In the genomic region with DNA sequence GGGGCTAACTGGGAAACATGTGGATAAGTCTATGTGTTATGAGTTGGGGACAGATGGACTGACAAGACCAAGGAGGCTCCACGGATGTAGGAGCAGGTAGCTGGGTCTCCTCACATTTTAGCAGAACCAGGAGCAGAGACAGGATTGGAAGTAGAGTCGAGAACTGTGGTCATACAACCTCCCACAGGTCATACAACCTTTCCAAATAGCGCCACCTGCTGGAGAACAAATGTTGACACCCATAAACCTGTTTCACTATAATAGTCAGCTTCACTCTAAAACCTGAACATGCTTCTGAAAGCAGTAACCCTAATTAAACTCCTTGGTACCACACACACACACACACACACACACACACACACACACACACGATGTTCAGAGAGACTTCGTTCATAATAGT, we compare ENCODE assay signal across 12 mouse cellular contexts. TPM values are rescaled to one million over a fixed set of nuclear protein-coding genes. Genes with fewer than 3 reads are reported as not detected.
DNase-seq lines count a peak whose midpoint lies in the region; ATAC-seq and TF ChIP-seq lines count a peak whose summit lies in the region.
"Had no signal": no experiment of that assay in that cellular context is flagged by ENCODE, and none has a peak within 500 bp of the region (broad histone marks: within the 10 kb centered on the region; RNA-seq: fewer than 3 reads in every experiment).

No protein-coding gene starts in this region.

- no peak for ATAC-seq in liver, embryonic 11.5 days (replicated peaks; ENCODE audit: low FRiP score)
- ATAC-seq in liver, postnatal 0 days, result no peak
- no peak for ATAC-seq in activated CD4-positive, CD25-positive, alpha-beta regulatory T cell, adult 4 months
- ATAC-seq: forebrain, embryonic 13.5 days; midbrain, embryonic 13.5 days had no signal

- H3K4me1 ChIP-seq in liver, embryonic 11.5 days (replicated peaks; ENCODE audit: control insufficient read depth, insufficient read depth, low read length), result no peaks in the 10 kb centered on the region
- H3K4me1 ChIP-seq in CH12.LX (ENCODE audit: control insufficient read depth in 1 of 2, insufficient read depth in 2 of 2) (peaks cover 0 to 4% of the 10 kb centered on the region in 2 experiments; a peak in 1 of 4 replicates), MEL (ENCODE audit: control insufficient read depth in 1 of 2, insufficient read depth in 2 of 2, low read length in 2 of 2) (no peaks in the 10 kb centered on the region)
- H3K4me1 ChIP-seq in liver, postnatal 0 days (ENCODE audit: insufficient read depth), result no peaks in the 10 kb centered on the region
- H3K4me1 ChIP-seq: forebrain, embryonic 13.5 days; limb, embryonic 13.5 days; midbrain, embryonic 13.5 days had no signal

- H3K4me3 ChIP-seq in liver, embryonic 11.5 days (ENCODE audit: low read depth, low read length), result no peak overlapping the region
- H3K4me3 ChIP-seq in CH12.LX (replicated peaks in 1 of 3; ENCODE audit: low read depth in 2 of 3, low read length in 2 of 3, poor library complexity in 1 of 3) (no peak overlapping the region), MEL (ENCODE audit: control insufficient read depth in 1 of 2, insufficient read depth in 1 of 2, low read depth in 2 of 2, low read length in 2 of 2) (no peak overlapping the region)
- no peak overlapping the region for H3K4me3 ChIP-seq in liver, postnatal 0 days (ENCODE audit: low read depth, low read length)
- H3K4me3 ChIP-seq: forebrain, embryonic 13.5 days; limb, embryonic 13.5 days; midbrain, embryonic 13.5 days had no signal

- no peaks in the 10 kb centered on the region for H3K27me3 ChIP-seq in liver, embryonic 11.5 days (replicated peaks; ENCODE audit: control insufficient read depth, insufficient read depth, low read length)
- H3K27me3 ChIP-seq in CH12.LX (replicated peaks) (peaks cover 23% of the 10 kb centered on the region), MEL (ENCODE audit: control insufficient read depth in 1 of 2, insufficient read depth in 2 of 2, low read length in 2 of 2) (no peaks in the 10 kb centered on the region)
- H3K27me3 ChIP-seq in liver, postnatal 0 days (ENCODE audit: insufficient read depth, low read length), result no peaks in the 10 kb centered on the region
- H3K27me3 ChIP-seq: forebrain, embryonic 13.5 days; limb, embryonic 13.5 days; midbrain, embryonic 13.5 days had no signal

- in situ Hi-C loops in CH12.LX (cut with MboI; ENCODE audit: low pct_ligation_motif_present, low pct_unique_long_range_greater_than_20kb, low sequenced_read_pairs), result no loop called here

- no peak overlapping the region for H3K27ac ChIP-seq in liver, embryonic 11.5 days (ENCODE audit: low read depth, low read length)
- H3K27ac ChIP-seq in CH12.LX (ENCODE audit: insufficient read depth, low read depth) (no peak overlapping the region), MEL (ENCODE audit: control insufficient read depth, low read depth, low read length) (no peak overlapping the region)
- H3K27ac ChIP-seq in liver, postnatal 0 days (ENCODE audit: low read depth), result no peak overlapping the region
- H3K27ac ChIP-seq: forebrain, embryonic 13.5 days; limb, embryonic 13.5 days; midbrain, embryonic 13.5 days had no signal

- peak; percentile 33 for DNase-seq in liver
- DNase-seq in liver, embryonic 11.5 days (ENCODE audit: low spot score), result no peak
- peak; percentile 57 for DNase-seq in CH12.LX (ENCODE audit: extremely low read depth)
- DNase-seq in MEL (ENCODE audit: low read depth, low spot score), result peak; percentile 57
- peak; percentile 31 for DNase-seq in liver, postnatal 0 days
- no peak for DNase-seq in frontal cortex, postnatal 36 days (ENCODE audit: low spot score in 2 of 2)
- DNase-seq: cerebellum, adult 9-11 months; layer of hippocampus, adult 9-11 months had no signal

- TF ChIP-seq CTCF in CH12.LX (conservative IDR thresholded peaks at IDR 0.05 in 1 of 2, IDR thresholded peaks at IDR 0.05 in 1 of 2; ENCODE audit: low read depth in 2 of 2, low read length in 2 of 2), result peak; percentile 28 to 60; a peak in 2 of 4 replicates
- peak; percentile 34 to 61 (median 41); a peak in 4 of 6 replicates for TF ChIP-seq CTCF in MEL (IDR thresholded peaks at IDR 0.05 in 2 of 3, conservative IDR thresholded peaks at IDR 0.05 in 1 of 3; ENCODE audit: control insufficient read depth in 1 of 3, insufficient read depth in 1 of 3, low read depth in 2 of 3, low read length in 3 of 3, poor library complexity in 1 of 3, severe bottlenecking in 1 of 3)
- TF ChIP-seq CTCF in liver, postnatal 0 days (IDR thresholded peaks at IDR 0.05; ENCODE audit: low read depth), result peak; percentile 63

- dilution Hi-C loops in CH12.LX (cut with MboI; ENCODE audit: extremely low pct_ligation_motif_present, extremely low pct_unique_long_range_greater_than_20kb, low sequenced_read_pairs), result no loop called here

- no peaks in the 10 kb centered on the region for H3K36me3 ChIP-seq in liver, embryonic 11.5 days (ENCODE audit: control insufficient read depth, insufficient read depth, low read length)
- H3K36me3 ChIP-seq in CH12.LX (replicated peaks in 1 of 2; ENCODE audit: control insufficient read depth in 1 of 2, insufficient read depth in 1 of 2, low read length in 1 of 2) (no peaks in the 10 kb centered on the region), MEL (ENCODE audit: control insufficient read depth in 1 of 2, insufficient read depth in 2 of 2, low read length in 2 of 2) (no peaks in the 10 kb centered on the region)
- H3K36me3 ChIP-seq in liver, postnatal 0 days (replicated peaks; ENCODE audit: insufficient read depth, low read length), result no peaks in the 10 kb centered on the region
- H3K36me3 ChIP-seq: limb, embryonic 13.5 days; midbrain, embryonic 13.5 days had no signal

- H3K4me2 ChIP-seq in liver, embryonic 11.5 days, result no peak overlapping the region
- no peak overlapping the region for H3K4me2 ChIP-seq in CH12.LX (ENCODE audit: insufficient read depth, low read depth, poor library complexity, severe bottlenecking)
- H3K4me2 ChIP-seq in liver, postnatal 0 days (ENCODE audit: low read depth, low read length), result no peak overlapping the region
- H3K4me2 ChIP-seq: forebrain, embryonic 13.5 days; limb, embryonic 13.5 days; midbrain, embryonic 13.5 days had no signal

- TF ChIP-seq POLR2A in CH12.LX (IDR thresholded peaks at IDR 0.05; ENCODE audit: low read depth, low read length), result no peak
- TF ChIP-seq POLR2A in MEL (IDR thresholded peaks at IDR 0.05; ENCODE audit: control insufficient read depth in 1 of 2, insufficient read depth in 1 of 2, low read depth in 1 of 2, low read length in 2 of 2, poor library complexity in 1 of 2), result no peak

- WGBS in liver, embryonic 11.5 days, result 44% methylated on average over 5 of the region's 5 CpGs
- WGBS in liver, postnatal 0 days (ENCODE audit: insufficient replicate concordance), result 43% methylated on average over 5 of the region's 5 CpGs

- TF ChIP-seq EP300 in CH12.LX (IDR thresholded peaks at IDR 0.05; ENCODE audit: low read length), result no peak
- TF ChIP-seq EP300 in MEL (IDR thresholded peaks at IDR 0.05; ENCODE audit: low read depth in 1 of 2, low read length in 2 of 2), result no peak
- TF ChIP-seq EP300 in liver, postnatal 0 days (IDR thresholded peaks at IDR 0.05; ENCODE audit: low read depth), result no peak

- H3K9me3 ChIP-seq in liver, embryonic 11.5 days (ENCODE audit: control insufficient read depth, low read length), result no peaks in the 10 kb centered on the region
- H3K9me3 ChIP-seq in CH12.LX (replicated peaks; ENCODE audit: low read length), result peaks cover 13% of the 10 kb centered on the region
- no peaks in the 10 kb centered on the region for H3K9me3 ChIP-seq in MEL (replicated peaks; ENCODE audit: insufficient read depth, low read length)
- H3K9me3 ChIP-seq in liver, postnatal 0 days (ENCODE audit: low read length), result no peaks in the 10 kb centered on the region
- H3K9me3 ChIP-seq: limb, embryonic 13.5 days had no signal

- no peak overlapping the region for H3K9ac ChIP-seq in liver, embryonic 11.5 days (ENCODE audit: low read depth, low read length)
- H3K9ac ChIP-seq in CH12.LX (ENCODE audit: insufficient read depth, low read depth), result no peak overlapping the region
- no peak overlapping the region for H3K9ac ChIP-seq in MEL (ENCODE audit: control insufficient read depth, low read depth, low read length, poor library complexity, severe bottlenecking)
- H3K9ac ChIP-seq in liver, postnatal 0 days (replicated peaks), result no peak overlapping the region
- H3K9ac ChIP-seq: forebrain, embryonic 13.5 days; limb, embryonic 13.5 days; midbrain, embryonic 13.5 days had no signal

- no peaks in the 10 kb centered on the region for H3K79me2 ChIP-seq in CH12.LX (replicated peaks; ENCODE audit: control insufficient read depth, extremely low read depth, insufficient read depth, poor library complexity, severe bottlenecking)
- H3K79me2 ChIP-seq in MEL (ENCODE audit: control insufficient read depth, insufficient read depth, low read length, poor library complexity), result no peaks in the 10 kb centered on the region

- TF ChIP-seq RAD21 in CH12.LX (IDR thresholded peaks at IDR 0.05; ENCODE audit: low read depth, low read length) (peak; percentile 34), MEL (IDR thresholded peaks at IDR 0.05; ENCODE audit: low read depth, low read length) (peak; percentile 51)

TF ChIP-seq in CH12.LX, 34 proteins besides CTCF, POLR2A, EP300 and RAD21:
- no peak for TF ChIP-seq TCF12 (IDR thresholded peaks at IDR 0.05; ENCODE audit: low read depth, low read length)
- no peak for TF ChIP-seq USF1 (IDR thresholded peaks at IDR 0.05; ENCODE audit: low read depth, low read length)
- no peak for TF ChIP-seq CHD2 (IDR thresholded peaks at IDR 0.05; ENCODE audit: low read length)
- TF ChIP-seq IRF4 (IDR thresholded peaks at IDR 0.05; ENCODE audit: low read depth, low read length), result no peak

TF ChIP-seq in MEL, 35 proteins besides CTCF, POLR2A, EP300 and RAD21:
- no peak for TF ChIP-seq ZKSCAN1 (IDR thresholded peaks at IDR 0.05; ENCODE audit: low read depth, low read length)
- peak; percentile 57 for TF ChIP-seq SMC3 (IDR thresholded peaks at IDR 0.05; ENCODE audit: low read depth, low read length)
- TF ChIP-seq ZC3H11A (IDR thresholded peaks at IDR 0.05; ENCODE audit: low read depth, low read length), result 0 out of 2 replicates have a peak, but pooled peaks have one; percentile 21
- TF ChIP-seq MAX (IDR thresholded peaks at IDR 0.05; ENCODE audit: low read length), result no peak
TF ChIP-seq in MEL: peak in this region for 2.

RNA-seq across cellular contexts. Expression of a gene that starts 50.7 kb away (rescaled TPM):
- 3.1 and 4.0 TPM in 2 replicates for polyA plus RNA-seq in liver, embryonic 11.5 days (2014; fragmentation: Nextera tagmentation; extraction: Ambion mirVana)
- total RNA-seq in CH12.LX (2012; rRNA removed), result 10.9 and 11.3 TPM in 2 replicates
- 5.3 and 5.6 TPM in 2 replicates for total RNA-seq in CH12.LX (2014; rRNA removed)
- polyA plus RNA-seq in CH12.LX (2012; ENCODE audit: insufficient read length, low read depth), result 20.3 and 23.4 TPM in 2 replicates
- 8.2 and 9.1 TPM in 2 replicates for total RNA-seq in MEL (2012; rRNA removed)
- 10 to 100 TPM in 1 of 2 experiments, not detected in 1; 20.2 TPM for polyA plus RNA-seq in MEL (2012; ENCODE audit: insufficient read depth in 1 of 2, insufficient read length in 2 of 2, low read depth in 1 of 2, low replicate concordance in 2 of 2, missing spikeins in 1 of 2)
- polyA plus RNA-seq in liver, postnatal 0 days (2015; fragmentation: Nextera tagmentation; extraction: Ambion mirVana), result 1.7 TPM in 2 replicates
- polyA plus RNA-seq in activated CD4-positive, CD25-positive, alpha-beta regulatory T cell, adult 4 months (2017; shearing (Covaris generic)), result 10 to 100 TPM in 1 of 2 experiments, 1 to 10 TPM in 1; 9.4 to 13.3 TPM

Comparison
In these comparisons a context has a peak if more than half of its experiments do, and no peak if none do; other contexts are left out.
1. DNase-seq: peak in liver (single experiment), CH12.LX (single experiment), MEL (single experiment) and liver, postnatal 0 days (single experiment); none in liver, embryonic 11.5 days (single experiment) and frontal cortex, postnatal 36 days (0 of 2).
2. Peak in every context shown above with its lines, with median percentiles within 50 percentile points of each other: CTCF ChIP-seq.